Comparison of ENCODE assay signal across 13 mouse cellular contexts in the genomic region with DNA sequence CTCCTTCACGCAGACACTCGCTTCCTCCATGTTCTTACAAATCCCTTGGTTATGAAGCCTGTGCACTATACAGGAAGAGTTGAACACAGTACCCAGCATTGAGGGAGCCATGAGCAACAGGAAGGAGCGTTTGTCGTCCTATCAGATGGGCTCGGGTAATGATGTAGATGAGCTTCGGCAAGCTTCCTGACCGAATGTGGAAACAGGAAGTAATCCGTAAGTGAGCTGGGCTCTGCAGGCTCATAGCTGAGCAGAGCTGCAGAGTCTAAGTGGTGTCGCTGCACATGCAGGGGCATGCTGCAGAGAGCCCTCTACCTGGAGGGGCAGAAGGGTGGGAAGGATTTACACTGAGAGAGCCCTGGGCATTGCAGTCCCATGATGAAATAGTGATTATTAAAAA.
A peak's percentile ranks its signal among the peaks of the same experiment; 100 is the strongest.
DNase-seq lines count a peak whose midpoint lies in the region; ATAC-seq and TF ChIP-seq lines count a peak whose summit lies in the region.
"Had no signal": no experiment of that assay in that cellular context is flagged by ENCODE, and none has a peak within 500 bp of the region (broad histone marks: within the 10 kb centered on the region; RNA-seq: fewer than 3 reads in every experiment).

No protein-coding gene starts in this region.

- no peak overlapping the region for H3K4me3 ChIP-seq in forebrain, embryonic 13.5 days
- no peak overlapping the region for H3K4me3 ChIP-seq in forebrain, postnatal 0 days (ENCODE audit: low read depth, low read length)
- H3K4me3 ChIP-seq in heart, embryonic 16.5 days (ENCODE audit: low read length) = no peak overlapping the region
- H3K4me3 ChIP-seq: embryonic facial prominence, embryonic 15.5 days; heart, embryonic 15.5 days; kidney, embryonic 15.5 days; left cerebral cortex, adult 2 months; neural tube, embryonic 13.5 days had no signal

- no peak overlapping the region for H3K4me2 ChIP-seq in forebrain, embryonic 13.5 days
- no peak overlapping the region for H3K4me2 ChIP-seq in forebrain, postnatal 0 days (ENCODE audit: low read depth)
- H3K4me2 ChIP-seq in heart, embryonic 16.5 days (ENCODE audit: low read depth, low read length) = no peak overlapping the region
- H3K4me2 ChIP-seq: embryonic facial prominence, embryonic 15.5 days; heart, embryonic 15.5 days; kidney, embryonic 15.5 days; neural tube, embryonic 13.5 days had no signal

- H3K9ac ChIP-seq in forebrain, embryonic 13.5 days = no peak overlapping the region
- no peak overlapping the region for H3K9ac ChIP-seq in forebrain, postnatal 0 days
- H3K9ac ChIP-seq in heart, embryonic 16.5 days (ENCODE audit: low read length) = no peak overlapping the region
- H3K9ac ChIP-seq: embryonic facial prominence, embryonic 15.5 days; heart, embryonic 15.5 days; kidney, embryonic 15.5 days; neural tube, embryonic 13.5 days had no signal

- no peak for TF ChIP-seq CTCF in forebrain, postnatal 0 days (IDR thresholded peaks at IDR 0.05; ENCODE audit: low read depth)

- DNase-seq in forebrain, postnatal 0 days = no peak
- DNase-seq in 416B (ENCODE audit: low read depth) = peak; percentile 21
- peak; percentile 44 for DNase-seq in lung, postnatal 25 days (ENCODE audit: low spot score)
- DNase-seq in retina, postnatal 1 day = no peak
- DNase-seq in gastrocnemius, postnatal 10 days = no peak
- DNase-seq in urinary bladder, postnatal 36 days (ENCODE audit: low spot score in 2 of 2) = no peak

- H3K9me3 ChIP-seq in forebrain, embryonic 13.5 days (replicated peaks) = no peaks in the 10 kb centered on the region
- H3K9me3 ChIP-seq in forebrain, postnatal 0 days (ENCODE audit: low read length) = no peaks in the 10 kb centered on the region
- H3K9me3 ChIP-seq in heart, embryonic 16.5 days (replicated peaks; ENCODE audit: control insufficient read depth, low read length) = no peaks in the 10 kb centered on the region
- H3K9me3 ChIP-seq: embryonic facial prominence, embryonic 15.5 days; heart, embryonic 15.5 days; kidney, embryonic 15.5 days; neural tube, embryonic 13.5 days had no signal

- no peaks in the 10 kb centered on the region for H3K27me3 ChIP-seq in forebrain, embryonic 13.5 days
- H3K27me3 ChIP-seq in forebrain, postnatal 0 days (ENCODE audit: insufficient read depth, low read length) = no peaks in the 10 kb centered on the region
- H3K27me3 ChIP-seq in heart, embryonic 16.5 days (ENCODE audit: control insufficient read depth, insufficient read depth, low read length) = no peaks in the 10 kb centered on the region
- H3K27me3 ChIP-seq: embryonic facial prominence, embryonic 15.5 days; heart, embryonic 15.5 days; kidney, embryonic 15.5 days; neural tube, embryonic 13.5 days had no signal

- peak overlapping the region; percentile 19; the same call in 1 of the 2 replicates for H3K27ac ChIP-seq in forebrain, embryonic 13.5 days
- H3K27ac ChIP-seq in forebrain, postnatal 0 days (ENCODE audit: low read depth, low read length) = no peak overlapping the region
- H3K27ac ChIP-seq in heart, embryonic 16.5 days (ENCODE audit: low read length) = no peak overlapping the region
- H3K27ac ChIP-seq: heart, embryonic 15.5 days; kidney, embryonic 15.5 days; left cerebral cortex, adult 2 months; neural tube, embryonic 13.5 days had no signal

- H3K36me3 ChIP-seq in forebrain, embryonic 13.5 days (ENCODE audit: poor library complexity, severe bottlenecking) = no peaks in the 10 kb centered on the region
- H3K36me3 ChIP-seq in forebrain, postnatal 0 days (ENCODE audit: insufficient read depth) = no peaks in the 10 kb centered on the region
- no peaks in the 10 kb centered on the region for H3K36me3 ChIP-seq in heart, embryonic 16.5 days (ENCODE audit: control insufficient read depth, insufficient read depth)
- H3K36me3 ChIP-seq: embryonic facial prominence, embryonic 15.5 days; neural tube, embryonic 13.5 days had no signal

- no peak for ATAC-seq in forebrain, embryonic 13.5 days
- ATAC-seq in forebrain, postnatal 0 days = no peak
- ATAC-seq in heart, embryonic 16.5 days (replicated peaks; ENCODE audit: extremely low read depth, insufficient read depth, low FRiP score) = peak; percentile 59

- peaks cover 39% of the 10 kb centered on the region for H3K4me1 ChIP-seq in forebrain, embryonic 13.5 days
- H3K4me1 ChIP-seq in forebrain, postnatal 0 days (ENCODE audit: insufficient read depth) = peaks cover 12% of the 10 kb centered on the region
- H3K4me1 ChIP-seq in heart, embryonic 16.5 days (ENCODE audit: control insufficient read depth, insufficient read depth, low read length) = peaks cover 16% of the 10 kb centered on the region

- WGBS in forebrain, embryonic 13.5 days = 87% methylated on average over 9 of the region's 9 CpGs
- 87% methylated on average over 9 of the region's 9 CpGs for WGBS in forebrain, postnatal 0 days
- WGBS in heart, embryonic 16.5 days = 62% methylated on average over 9 of the region's 9 CpGs

Comparison
In these comparisons a context has a peak if more than half of its experiments do, and no peak if none do; other contexts are left out.
1. DNase-seq: peak in 416B (single experiment) and lung, postnatal 25 days (single experiment); none in forebrain, postnatal 0 days (single experiment), retina, postnatal 1 day (single experiment), gastrocnemius, postnatal 10 days (single experiment) and urinary bladder, postnatal 36 days (0 of 2).